Mouse (Mus musculus): ENCODE measurements around the gene Col4a1.

Col4a1 gene

GRCm38 (mm10) chr8:11254510-11254909 is 58.1 kb downstream of the Col4a1 start:
- no peak for TF ChIP-seq GATA4 (IDR thresholded peaks at IDR 0.05; ENCODE audit: insufficient replicate concordance, low read length)

- no peak for TF ChIP-seq GATA4 (IDR thresholded peaks at IDR 0.05; ENCODE audit: insufficient replicate concordance, low read length)
Observed at GRCm38 (mm10) chr8:11253556-11253955, 59.1 kb downstream of the Col4a1 start.

DNA sequence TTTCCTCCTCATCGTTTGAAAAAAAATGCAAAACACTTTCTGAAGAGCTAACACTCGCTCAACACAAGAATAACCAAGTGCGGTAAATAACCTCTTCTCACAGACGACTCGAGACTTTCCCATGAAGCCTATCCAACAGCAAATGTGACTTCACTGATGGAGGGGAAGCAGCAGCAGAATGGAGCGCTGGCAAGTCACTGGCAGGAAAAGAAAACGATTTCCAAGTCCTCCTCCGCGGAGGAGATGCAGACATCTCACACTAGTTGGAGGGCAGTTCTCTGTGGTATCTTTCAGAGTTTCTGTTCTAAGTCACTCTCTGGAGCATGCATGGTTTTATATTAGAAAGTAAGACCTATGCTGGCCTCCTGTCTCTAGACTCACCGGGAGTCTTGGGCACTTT is 59.6 kb downstream of the Col4a1 start:
- TF ChIP-seq GATA4 (IDR thresholded peaks at IDR 0.05; ENCODE audit: insufficient replicate concordance, low read length), result no peak

DNA sequence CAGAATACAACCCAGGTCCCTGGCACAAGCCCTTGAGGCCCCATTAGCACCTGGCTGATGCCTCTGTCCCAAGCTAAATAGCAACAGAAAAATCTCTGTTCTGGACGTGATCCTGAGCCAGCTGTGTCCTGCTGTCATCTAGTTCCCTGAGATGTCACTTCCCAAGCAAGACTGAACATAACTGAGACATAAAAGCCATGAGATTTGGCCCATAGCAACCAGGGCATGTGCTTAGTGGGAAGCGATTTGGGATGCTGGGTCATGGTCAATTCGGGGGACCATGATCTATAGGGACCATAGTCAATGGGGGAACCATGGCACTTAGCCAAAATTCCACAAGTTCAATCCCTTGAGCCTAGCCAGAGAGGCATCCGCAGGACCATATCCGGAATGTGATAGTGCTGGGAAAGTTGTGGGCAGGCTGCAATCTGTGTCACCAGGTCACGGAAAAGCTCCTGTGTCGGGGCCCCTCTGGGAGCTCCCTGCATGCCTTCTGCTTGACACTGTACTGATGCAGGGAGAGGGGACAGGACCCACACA is 60.3 kb downstream of the Col4a1 start:
- TF ChIP-seq GATA4 (IDR thresholded peaks at IDR 0.05; ENCODE audit: insufficient replicate concordance, low read length), result peak; percentile 46; the same call in 1 of the 2 replicates

DNA sequence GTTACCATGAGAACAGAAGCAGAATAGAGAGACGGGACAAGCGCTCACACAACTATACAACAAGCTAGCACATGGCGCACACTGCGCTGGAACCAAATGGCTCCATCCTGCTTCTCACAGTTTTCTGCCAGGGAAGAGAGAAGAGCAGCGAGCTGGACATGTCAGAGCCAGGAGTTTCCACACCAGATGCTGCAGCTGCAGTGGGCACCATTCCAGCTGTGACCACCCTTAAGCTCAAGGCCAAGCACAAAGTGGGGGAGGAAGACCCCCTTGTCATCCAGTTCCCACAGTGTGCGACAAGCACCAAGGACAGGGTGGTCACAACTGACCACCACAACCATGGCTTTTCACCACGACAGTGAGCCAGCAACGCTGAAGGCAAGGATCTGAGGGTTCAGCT is 62.5 kb downstream of the Col4a1 start:
- no peak for TF ChIP-seq GATA4 (IDR thresholded peaks at IDR 0.05; ENCODE audit: insufficient replicate concordance, low read length)

- TF ChIP-seq GATA4 (IDR thresholded peaks at IDR 0.05; ENCODE audit: insufficient replicate concordance, low read length), result peak; percentile 89
Observed at GRCm38 (mm10) chr8:11249541-11250058, 63.0 kb downstream of the Col4a1 start.

GRCm38 (mm10) chr8:11248712-11249111 is 63.9 kb downstream of the Col4a1 start:
- no peak for TF ChIP-seq GATA4 (IDR thresholded peaks at IDR 0.05; ENCODE audit: insufficient replicate concordance, low read length)

DNA sequence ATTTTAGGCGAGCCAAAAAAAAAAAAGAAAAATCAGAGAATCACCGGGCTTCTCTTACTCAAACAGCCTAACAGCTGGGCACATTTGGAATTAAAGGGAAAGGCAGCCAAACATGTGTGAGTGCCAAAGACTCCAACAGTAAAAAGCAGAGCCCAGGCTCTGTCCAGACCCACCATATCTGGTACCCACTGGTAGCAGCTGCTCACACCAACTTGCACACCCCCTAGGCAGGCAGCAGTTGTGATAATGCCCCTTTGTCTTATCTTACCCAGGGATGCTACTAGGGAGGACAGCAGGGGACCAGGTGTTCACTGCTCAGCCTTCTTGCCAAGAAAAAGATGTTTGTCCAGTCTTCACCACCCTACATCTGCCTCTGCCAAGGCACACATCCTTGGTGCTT is 71.1 kb downstream of the Col4a1 start:
- no peak for TF ChIP-seq GATA4 (IDR thresholded peaks at IDR 0.05; ENCODE audit: insufficient replicate concordance, low read length)

GRCm38 (mm10) chr8:11234879-11235210 is 77.8 kb downstream of the Col4a1 start:
- TF ChIP-seq GATA4 (IDR thresholded peaks at IDR 0.05; ENCODE audit: insufficient replicate concordance, low read length), result no peak

GRCm38 (mm10) chr8:11234151-11234878 is 78.3 kb downstream of the Col4a1 start:
- TF ChIP-seq GATA4 (IDR thresholded peaks at IDR 0.05; ENCODE audit: insufficient replicate concordance, low read length), result no peak

- TF ChIP-seq GATA4 (IDR thresholded peaks at IDR 0.05; ENCODE audit: insufficient replicate concordance, low read length), result no peak
Observed at GRCm38 (mm10) chr8:11233009-11233408, 79.6 kb downstream of the Col4a1 start.

DNA sequence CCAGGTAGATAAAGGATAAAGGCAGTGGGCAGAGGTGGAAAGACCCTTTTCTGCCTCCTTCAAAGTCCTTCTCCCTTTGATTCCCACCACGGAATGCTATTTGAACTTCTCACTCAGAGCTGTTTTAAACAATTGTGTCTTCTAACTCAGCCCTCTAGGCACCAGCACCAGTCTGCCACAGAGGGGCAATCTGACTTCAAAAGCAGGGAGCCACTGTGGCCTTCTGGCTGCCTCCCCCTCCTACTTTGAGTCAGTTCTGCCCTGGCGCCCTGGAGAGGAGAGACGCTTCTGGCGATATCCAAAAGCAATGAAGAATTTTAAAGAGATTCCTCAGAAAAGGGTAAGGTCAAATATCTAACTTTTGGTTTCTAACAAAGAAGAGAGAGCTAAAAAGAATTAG is 82.3 kb downstream of the Col4a1 start:
- no peak for TF ChIP-seq GATA4 (IDR thresholded peaks at IDR 0.05; ENCODE audit: insufficient replicate concordance, low read length)

DNA sequence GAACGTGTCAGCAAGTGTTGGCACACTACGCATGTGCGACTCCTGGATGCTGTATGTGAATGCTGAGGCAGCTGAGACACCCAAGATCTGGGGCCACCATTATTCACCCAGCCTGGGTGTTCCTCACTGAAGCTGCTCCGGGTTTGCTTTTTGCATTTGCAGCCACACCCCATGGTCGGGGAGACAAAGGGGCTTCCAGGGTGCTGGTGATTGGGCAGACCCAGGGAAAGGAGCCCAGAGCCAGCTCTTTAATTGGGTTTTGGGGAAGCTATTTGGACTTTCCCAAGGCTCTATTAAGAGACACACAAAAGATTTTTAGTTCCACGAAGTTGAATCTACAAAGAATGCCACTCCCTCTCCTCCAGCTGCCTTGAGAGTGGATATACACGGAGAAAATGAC is 85.2 kb downstream of the Col4a1 start:
- TF ChIP-seq GATA4 (IDR thresholded peaks at IDR 0.05; ENCODE audit: insufficient replicate concordance, low read length), result no peak

DNA sequence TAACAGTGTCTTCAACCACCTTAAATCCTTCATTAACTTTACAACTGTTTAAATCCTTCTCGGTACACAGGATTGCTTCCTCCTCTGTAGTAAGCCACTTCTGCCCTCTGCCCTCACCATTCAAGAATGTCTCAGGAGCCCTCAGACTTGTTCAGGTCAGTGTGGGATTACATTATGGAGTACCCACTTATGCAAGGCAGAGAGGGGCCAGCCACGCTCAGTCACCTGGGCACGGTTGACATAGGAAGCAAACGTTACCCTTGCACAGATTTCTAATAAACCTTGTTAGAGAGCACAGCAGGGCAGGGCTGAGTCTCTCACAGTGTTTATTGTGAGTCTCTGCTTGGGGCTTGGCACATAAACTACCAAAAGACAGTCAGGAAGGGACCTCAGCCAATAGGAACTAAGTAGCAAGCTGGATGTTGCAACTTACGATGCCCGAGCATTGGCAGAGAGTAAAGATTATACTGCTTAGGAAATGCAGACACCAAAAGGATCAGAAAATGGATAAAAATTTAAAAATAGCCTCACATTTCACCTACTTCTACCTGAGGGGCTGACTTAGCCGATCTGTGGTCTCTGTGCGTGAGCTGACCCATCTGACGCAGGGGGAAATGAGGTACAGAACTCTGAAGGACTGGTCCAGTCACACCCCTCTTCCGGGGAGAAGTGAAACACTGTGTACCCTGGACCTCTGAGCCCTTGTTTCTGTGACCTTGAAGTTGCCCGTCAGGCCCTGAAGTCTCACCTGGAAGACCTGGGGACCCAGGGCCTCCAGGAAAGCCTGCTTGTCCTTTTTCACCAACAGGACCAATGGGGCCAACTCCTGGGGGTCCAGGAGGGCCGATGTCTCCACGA is 86.8 kb downstream of the Col4a1 start:
- no peak for TF ChIP-seq GATA4 (IDR thresholded peaks at IDR 0.05; ENCODE audit: insufficient replicate concordance, low read length)

- TF ChIP-seq GATA4 (IDR thresholded peaks at IDR 0.05; ENCODE audit: insufficient replicate concordance, low read length), result no peak
Observed at GRCm38 (mm10) chr8:11224178-11224577, 88.4 kb downstream of the Col4a1 start.

DNA sequence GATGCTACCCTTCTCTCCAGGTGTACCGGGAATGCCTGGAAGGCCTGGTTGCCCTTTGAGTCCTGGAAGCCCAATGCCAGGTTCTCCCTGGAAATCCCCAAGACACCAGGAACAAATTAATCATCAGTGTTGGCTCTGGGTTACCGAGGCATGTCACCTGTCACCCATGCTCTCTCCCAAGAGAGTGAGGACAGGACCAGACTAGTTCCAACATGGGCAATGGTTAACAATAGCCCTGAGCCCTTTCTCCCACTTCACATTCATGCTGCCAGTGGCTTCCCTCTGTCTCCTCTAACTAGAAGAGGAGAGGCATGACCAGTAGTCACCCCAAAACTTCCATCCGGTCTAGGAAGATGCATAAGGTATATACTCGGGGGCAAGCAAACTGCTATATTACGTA is 91.3 kb downstream of the Col4a1 start:
- no peak for TF ChIP-seq GATA4 (IDR thresholded peaks at IDR 0.05; ENCODE audit: insufficient replicate concordance, low read length)

Data from liver, adult (tissue).